Mouse (Mus musculus): ENCODE measurements around the gene Wee1. TPM values are rescaled to one million over a fixed set of nuclear protein-coding genes. Genes with fewer than 3 reads are reported as not detected.

Wee1 gene
- polyA plus RNA-seq, 1 experiment = 13.5 TPM

Other genes with a start within 250 kb of the Wee1 start
- gene Dennd5a, start 161.6 kb upstream of the Wee1 start, polyA plus RNA-seq (2012; rRNA removed) = 63.8 and 75.8 TPM in 2 replicates
- gene Tmem41b, start 135.1 kb upstream of the Wee1 start, polyA plus RNA-seq (2012; rRNA removed) = 33.3 and 35.0 TPM in 2 replicates
- 31.9 and 38.2 TPM in 2 replicates for gene Ipo7, start 103.8 kb upstream of the Wee1 start, polyA plus RNA-seq (2012; rRNA removed)
- gene Zfp143, start 60.8 kb upstream of the Wee1 start, polyA plus RNA-seq (2012; rRNA removed) = 13.3 and 14.9 TPM in 2 replicates
- gene Swap70, start 99.7 kb downstream of the Wee1 start, polyA plus RNA-seq (2012; rRNA removed) = 15.2 and 18.3 TPM in 2 replicates